Mouse (Mus musculus) retina, postnatal 1 day (tissue): ENCODE measurements at regions not wholly inside any gene's neighbourhood (a gene's known extent, or its start where the extent isn't known, plus 50 kb on each side); places are given as distances from the start of the nearest gene placed in this dataset.

ENCODE experiments used
- DNase-seq: peaks from one replicate; pipeline ENCODE4 v3.0.0-alpha.2; 2012

DNA sequence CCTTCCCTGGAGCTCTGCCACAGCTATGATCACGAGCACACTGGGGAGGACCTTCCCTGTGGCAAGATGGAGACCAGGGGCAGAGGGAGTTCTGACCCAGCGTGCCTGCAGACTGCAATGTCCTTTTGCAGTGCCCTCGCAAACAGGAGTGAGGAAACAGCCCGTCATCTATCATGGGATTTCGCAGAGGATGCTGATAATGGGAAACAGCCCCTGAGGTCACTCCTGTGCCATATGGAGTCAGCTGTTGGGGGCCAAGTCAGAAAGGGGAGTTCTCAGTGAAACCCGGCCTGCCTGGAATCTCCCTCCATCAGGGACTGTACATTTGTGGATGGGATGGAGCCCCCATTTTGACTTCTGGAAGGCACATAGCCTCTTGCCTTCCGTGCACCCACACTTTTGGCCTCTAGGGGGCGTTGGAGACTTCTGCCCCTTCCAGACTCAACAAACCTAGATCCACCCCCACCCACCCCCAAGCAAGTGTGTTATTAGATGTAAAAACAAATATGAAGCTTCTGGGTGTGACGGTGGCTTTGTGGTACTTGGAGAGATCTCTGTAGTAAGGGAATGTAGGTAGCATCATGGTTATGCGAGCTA is 98.1 kb downstream of the Kdr start:
- DNase-seq = no peak

GRCm38 (mm10) chr5:75878361-75878760 is 99.9 kb downstream of the Kdr start:
- no peak for DNase-seq

DNA sequence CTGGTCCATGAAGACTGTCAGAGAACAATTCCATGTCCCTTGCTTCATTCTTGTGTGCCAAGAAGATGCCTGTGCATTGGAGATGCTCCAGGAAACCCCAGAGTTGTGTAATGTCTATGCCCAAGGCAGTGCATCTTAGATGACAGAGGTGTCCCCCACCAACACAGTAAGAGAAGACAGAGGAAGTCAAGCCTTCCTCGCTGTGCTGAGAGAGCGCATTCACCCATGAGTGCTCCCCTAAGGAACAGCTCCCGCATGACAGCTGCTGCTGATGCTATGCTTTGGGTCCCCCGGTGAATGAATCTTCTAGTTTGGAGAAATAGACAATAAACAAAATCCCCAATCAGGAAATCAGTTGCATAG is 100.7 kb downstream of the Kdr start:
- DNase-seq = no peak

DNA sequence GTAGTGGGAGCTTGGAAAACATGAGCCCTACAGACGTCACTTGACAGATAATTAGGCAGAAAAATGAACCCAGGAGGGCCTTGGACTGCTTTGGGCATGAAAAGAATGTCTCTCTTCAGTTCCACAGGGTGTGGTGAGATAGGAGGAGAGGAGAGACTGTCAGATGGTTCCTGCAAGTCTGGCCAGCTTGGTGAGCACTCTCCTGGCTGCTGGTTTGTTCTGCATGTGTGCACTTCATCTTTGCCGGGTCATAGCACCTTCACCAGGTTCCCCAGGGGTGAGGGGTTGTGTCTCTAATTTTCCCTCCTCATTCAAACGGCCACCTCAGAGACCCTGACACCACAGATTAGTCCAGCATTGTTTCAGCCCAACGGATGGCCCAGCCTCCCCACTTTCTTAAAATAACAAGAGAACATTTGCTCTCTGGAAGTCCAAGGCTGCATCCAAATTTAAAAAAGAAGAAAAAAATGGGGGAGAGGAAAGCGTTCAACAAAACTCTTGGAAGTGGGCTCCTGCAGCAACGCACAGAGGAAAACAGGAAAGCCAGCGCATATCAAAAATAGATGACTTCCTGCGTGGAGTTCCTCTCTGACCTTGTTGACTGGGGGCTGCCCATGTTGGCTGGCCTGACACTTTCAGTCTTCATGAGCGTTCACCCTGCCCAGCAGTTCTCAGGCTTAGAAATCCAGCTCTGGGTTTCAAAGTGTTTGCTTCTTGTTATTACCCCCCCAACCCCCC is 101.2 kb downstream of the Kdr start:
- DNase-seq = peak; percentile 23

GRCm38 (mm10) chr5:75871120-75871519 is 107.1 kb downstream of the Kdr start:
- peak; percentile 92 for DNase-seq

GRCm38 (mm10) chr5:75870666-75871065 is 107.6 kb downstream of the Kdr start:
- no peak for DNase-seq

GRCm38 (mm10) chr5:75869535-75869934 is 108.7 kb downstream of the Kdr start:
- no peak for DNase-seq

- DNase-seq = no peak
Observed at GRCm38 (mm10) chr5:75865096-75865495, 113.2 kb downstream of the Kdr start.

GRCm38 (mm10) chr5:75863358-75863757 is 114.9 kb downstream of the Kdr start:
- DNase-seq = no peak

DNA sequence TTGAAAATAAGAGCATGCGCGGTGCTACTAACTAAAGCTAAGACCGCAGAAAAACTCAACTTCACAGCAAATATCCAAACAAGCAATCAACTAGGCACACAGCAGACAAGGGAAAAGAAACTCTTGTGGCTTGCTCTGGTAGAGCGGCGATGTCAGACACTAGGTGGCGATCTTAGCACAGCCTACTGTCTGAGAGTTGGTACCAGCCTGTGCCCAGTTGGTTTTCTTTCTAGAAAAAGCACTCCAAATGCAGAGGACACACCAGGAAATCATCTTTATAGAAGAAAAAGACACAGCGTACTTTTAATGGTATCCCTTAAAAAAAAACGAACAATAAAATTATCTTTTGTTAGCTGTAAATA is 115.6 kb downstream of the Kdr start:
- peak; percentile 76 for DNase-seq

- DNase-seq = no peak
Observed at GRCm38 (mm10) chr5:75861916-75862629, 116.2 kb downstream of the Kdr start.

DNA sequence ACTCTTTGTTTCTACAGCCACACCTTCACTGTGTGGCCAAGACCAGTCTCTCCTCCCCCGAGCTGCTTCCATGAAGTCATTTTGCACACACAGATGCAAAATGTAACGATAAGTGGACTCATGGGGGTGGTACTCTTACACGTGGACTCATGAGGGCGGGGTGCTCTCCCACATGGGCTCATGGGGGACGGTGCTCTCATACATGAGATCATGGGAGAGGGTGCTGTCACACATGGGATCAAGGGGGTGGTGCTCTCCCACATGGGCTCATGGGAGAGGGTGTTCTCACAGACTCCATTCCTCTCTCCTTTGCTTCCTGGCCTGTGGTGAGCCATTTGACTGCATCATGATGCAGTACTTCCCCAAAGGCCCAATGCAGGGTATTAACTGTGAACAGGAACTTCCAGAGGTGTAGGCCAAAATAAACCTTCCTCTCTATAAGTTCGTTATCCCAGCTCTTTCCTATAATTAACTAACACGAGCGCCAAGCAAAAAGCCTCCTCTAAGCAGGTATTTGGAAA is 118.9 kb downstream of the Kdr start:
- no peak for DNase-seq

- no peak for DNase-seq
Observed at GRCm38 (mm10) chr5:75850855-75851254, 127.4 kb downstream of the Kdr start.

DNA sequence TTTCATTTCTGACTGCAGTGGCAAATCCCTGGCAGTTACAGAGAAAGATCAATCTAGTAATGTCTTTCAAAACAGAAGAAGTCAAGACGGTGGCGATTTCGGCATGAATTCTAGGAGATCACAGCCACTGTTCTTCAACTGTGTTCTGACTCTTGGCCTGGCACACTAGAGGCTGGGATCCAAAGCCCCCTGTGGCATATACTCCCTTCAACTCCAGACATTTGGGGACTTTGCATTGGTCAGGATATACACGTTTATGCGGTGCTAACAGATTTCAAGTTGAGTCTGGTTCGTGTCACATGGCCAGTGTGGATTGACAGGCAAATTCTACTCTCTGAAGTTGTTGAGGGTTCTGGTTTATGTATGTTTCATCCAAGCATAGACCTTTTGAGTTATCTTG is 130.3 kb downstream of the Kdr start:
- DNase-seq = no peak

DNA sequence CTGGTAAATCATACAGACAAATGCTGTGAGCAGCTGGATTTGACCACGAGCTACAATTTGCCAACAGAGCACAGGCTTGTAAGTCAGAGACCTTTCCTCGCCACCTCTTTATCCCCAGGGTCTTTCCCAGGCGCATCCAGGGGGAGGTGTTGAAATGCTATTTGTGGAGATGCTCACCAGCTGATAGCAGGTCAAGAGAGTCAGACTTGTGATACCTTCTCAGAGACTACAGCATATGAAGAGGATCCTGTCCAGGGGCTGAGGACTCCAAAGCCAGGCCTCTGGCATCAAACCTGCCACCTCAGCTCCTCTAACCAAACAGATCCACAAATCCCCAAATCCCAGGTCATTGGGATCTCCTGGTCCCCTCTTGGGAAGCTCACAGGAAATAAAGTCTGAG is 130.9 kb downstream of the Kdr start:
- DNase-seq = no peak

GRCm38 (mm10) chr5:75846016-75846415 is 132.2 kb downstream of the Kdr start:
- DNase-seq = no peak

DNA sequence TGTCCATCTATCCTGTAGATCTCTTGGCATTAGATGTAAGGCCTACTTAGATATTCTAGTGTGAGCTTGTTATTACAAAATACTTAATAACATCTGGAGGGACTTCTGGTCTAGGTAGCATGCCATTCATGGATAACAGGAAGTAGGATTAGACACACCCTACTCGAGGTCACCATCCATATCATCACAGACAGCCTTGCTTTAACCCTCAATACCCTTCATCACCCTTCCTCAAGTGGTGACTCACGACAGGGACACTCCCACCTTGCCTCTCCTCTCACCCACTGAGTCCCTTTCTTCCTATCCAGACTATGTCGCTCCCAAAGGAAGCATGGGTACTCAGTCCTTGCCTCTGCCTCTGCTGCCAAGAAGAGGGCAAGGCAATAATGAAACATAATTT is 134.5 kb downstream of the Kdr start:
- DNase-seq = no peak

- no peak for DNase-seq
Observed at GRCm38 (mm10) chr5:75840421-75840820, 137.8 kb downstream of the Kdr start.

- peak; percentile 28 for DNase-seq
Observed at GRCm38 (mm10) chr5:75835556-75835961, 142.7 kb downstream of the Kdr start.

GRCm38 (mm10) chr5:75834766-75835555 is 143.3 kb downstream of the Kdr start:
- DNase-seq = no peak

DNA sequence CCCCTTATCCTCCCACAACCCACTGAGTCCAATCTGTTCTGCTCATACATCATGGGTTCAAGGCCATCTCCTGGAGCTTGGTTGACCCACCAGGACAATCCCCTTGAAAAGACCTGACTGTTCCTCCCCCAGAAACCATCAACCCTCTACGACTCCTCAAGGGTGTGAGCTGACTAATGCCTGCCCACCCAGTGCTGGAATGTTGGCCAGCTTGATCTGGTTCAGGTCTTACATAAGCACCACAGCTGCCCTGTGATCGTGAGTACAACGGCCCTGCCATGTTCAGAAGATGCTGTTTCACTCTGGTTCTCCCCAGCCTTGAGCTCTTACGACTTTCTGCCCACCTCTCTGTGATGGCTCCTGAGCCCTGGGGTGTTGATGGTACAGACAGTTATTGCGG is 145.9 kb downstream of the Kdr start:
- DNase-seq = no peak

GRCm38 (mm10) chr5:75829850-75830625 is 148.2 kb downstream of the Kdr start:
- DNase-seq = peak; percentile 20
